18 mouse cellular contexts compared by ENCODE assay signal in the genomic region with DNA sequence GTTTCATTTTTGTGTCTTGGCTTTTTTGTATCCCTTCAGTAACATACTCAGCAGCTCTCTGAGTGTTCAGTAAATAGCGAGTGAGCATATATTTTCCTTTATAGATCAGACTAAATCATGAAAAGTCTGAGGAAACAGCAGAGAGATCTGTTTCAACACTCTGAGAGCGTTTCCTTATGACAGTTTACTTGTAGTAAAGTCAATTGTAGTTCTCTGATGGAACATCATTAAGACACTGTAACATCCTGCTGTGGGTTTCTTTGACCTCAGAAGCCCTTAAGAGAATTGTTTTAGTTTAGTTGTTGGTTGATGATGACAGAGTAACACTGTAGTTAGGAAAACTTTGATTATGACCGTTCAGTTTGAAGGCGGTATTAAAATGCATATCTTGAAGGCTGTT. TPM values are rescaled to one million over a fixed set of nuclear protein-coding genes. Genes with fewer than 3 reads are reported as not detected.
A peak's percentile ranks its signal among the peaks of the same experiment; 100 is the strongest.
DNase-seq lines count a peak whose midpoint lies in the region; ATAC-seq lines count a peak whose summit lies in the region.
"Had no signal": no experiment of that assay in that cellular context is flagged by ENCODE, and none has a peak within 500 bp of the region (broad histone marks: within the 10 kb centered on the region; RNA-seq: fewer than 3 reads in every experiment).

No protein-coding gene starts in this region.

- H3K9ac ChIP-seq in midbrain, embryonic 14.5 days (replicated peaks; ENCODE audit: low read length), result no peak overlapping the region
- H3K9ac ChIP-seq: embryonic facial prominence, embryonic 12.5 days; limb, embryonic 13.5 days; neural tube, embryonic 12.5 days had no signal

- H3K4me2 ChIP-seq in midbrain, embryonic 14.5 days (ENCODE audit: low read length), result no peak overlapping the region
- H3K4me2 ChIP-seq: embryonic facial prominence, embryonic 12.5 days; limb, embryonic 13.5 days; neural tube, embryonic 12.5 days had no signal

- H3K27me3 ChIP-seq in forebrain, embryonic 10.5 days (ENCODE audit: poor library complexity, severe bottlenecking), result no peaks in the 10 kb centered on the region
- no peaks in the 10 kb centered on the region for H3K27me3 ChIP-seq in midbrain, embryonic 14.5 days (ENCODE audit: control insufficient read depth, insufficient read depth, low read length)
- H3K27me3 ChIP-seq: CH12.LX; embryonic facial prominence, embryonic 12.5 days; limb, embryonic 13.5 days; megakaryocyte, embryonic 14.5 days; neural tube, embryonic 12.5 days had no signal

- H3K4me3 ChIP-seq in forebrain, embryonic 10.5 days, result no peak overlapping the region
- H3K4me3 ChIP-seq in midbrain, embryonic 14.5 days (replicated peaks; ENCODE audit: low read depth, low read length), result no peak overlapping the region
- H3K4me3 ChIP-seq: embryonic facial prominence, embryonic 12.5 days; limb, embryonic 13.5 days; megakaryocyte, embryonic 14.5 days; neural tube, embryonic 12.5 days had no signal

- no peaks in the 10 kb centered on the region for H3K4me1 ChIP-seq in forebrain, embryonic 10.5 days
- 0 out of 2 replicates have a peak, but pooled peaks cover 17% of the 10 kb centered on the region for H3K4me1 ChIP-seq in midbrain, embryonic 14.5 days (ENCODE audit: control insufficient read depth, insufficient read depth, low read length)
- H3K4me1 ChIP-seq: embryonic facial prominence, embryonic 12.5 days; neural tube, embryonic 12.5 days had no signal

- peak; percentile 76 for DNase-seq in 416B (ENCODE audit: low read depth)
- peak; percentile 55 for DNase-seq in CD4-positive, CD25-positive, alpha-beta regulatory T cell, adult 2 months (ENCODE audit: low read depth, low spot score)
- no peak for DNase-seq in forebrain, embryonic 10.5 days (ENCODE audit: extremely low spot score, low spot score)
- DNase-seq in midbrain, embryonic 14.5 days, result no peak
- no peak for DNase-seq in thymus, postnatal 14 days
- DNase-seq: adrenal gland, adult 8-10 months; cerebellum, adult 11-12 months; gastrocnemius, postnatal 10 days; kidney, adult 2 months; kidney, postnatal 14 days had no signal

- peak; percentile 74 for ATAC-seq in inflammation-experienced regulatory T-cells, adult 6 months
- ATAC-seq in megakaryocyte progenitor cell, adult 5-6 weeks (replicated peaks; ENCODE audit: poor library complexity), result peak; percentile 64
- ATAC-seq in midbrain, embryonic 14.5 days (ENCODE audit: low FRiP score, low TSS enrichment), result no peak
- ATAC-seq: hindbrain, embryonic 16.5 days had no signal

- no peak overlapping the region for H3K27ac ChIP-seq in forebrain, embryonic 10.5 days
- H3K27ac ChIP-seq in midbrain, embryonic 14.5 days (replicated peaks; ENCODE audit: low read depth, low read length), result no peak overlapping the region
- H3K27ac ChIP-seq: embryonic facial prominence, embryonic 12.5 days; limb, embryonic 13.5 days; neural tube, embryonic 12.5 days had no signal

- WGBS in forebrain, embryonic 10.5 days, result 91% methylated on average over 4 of the region's 4 CpGs
- WGBS in midbrain, embryonic 14.5 days, result 93% methylated on average over 4 of the region's 4 CpGs

- no peaks in the 10 kb centered on the region for H3K36me3 ChIP-seq in forebrain, embryonic 10.5 days (replicated peaks)
- no peaks in the 10 kb centered on the region for H3K36me3 ChIP-seq in midbrain, embryonic 14.5 days (ENCODE audit: control insufficient read depth, insufficient read depth, low read length)
- H3K36me3 ChIP-seq: embryonic facial prominence, embryonic 12.5 days; limb, embryonic 13.5 days; neural tube, embryonic 12.5 days had no signal

- H3K9me3 ChIP-seq in forebrain, embryonic 10.5 days, result no peaks in the 10 kb centered on the region
- no peaks in the 10 kb centered on the region for H3K9me3 ChIP-seq in midbrain, embryonic 14.5 days (ENCODE audit: control insufficient read depth, low read length)
- H3K9me3 ChIP-seq: embryonic facial prominence, embryonic 12.5 days; limb, embryonic 13.5 days; megakaryocyte, embryonic 14.5 days; neural tube, embryonic 12.5 days had no signal

RNA-seq across cellular contexts. Expression of a gene that starts 8.3 kb away (rescaled TPM):
- 10 to 100 TPM; 60.5 to 86.9 (median 80.0) TPM for polyA plus RNA-seq in inflammation-experienced regulatory T-cells, adult 6 months (2017; shearing (Covaris generic))
- 101 and 140 TPM in 2 replicates for total RNA-seq in megakaryocyte progenitor cell, adult 5-6 weeks (2015)
- total RNA-seq in megakaryocyte progenitor cell, adult 5-6 weeks (2017), result 97.1 and 131 TPM in 2 replicates
- polyA plus RNA-seq in forebrain, embryonic 10.5 days (2016; fragmentation: Nextera tagmentation; extraction: Ambion mirVana), result 22.9 and 25.0 TPM in 2 replicates
- 53.0 and 56.3 TPM in 2 replicates for polyA plus RNA-seq in midbrain, embryonic 14.5 days (2014; fragmentation: Nextera tagmentation; extraction: Ambion mirVana)

Comparison
In these comparisons a context has a peak if more than half of its experiments do, and no peak if none do; other contexts are left out.
1. DNase-seq: peak in 416B (single experiment) and CD4-positive, CD25-positive, alpha-beta regulatory T cell, adult 2 months (single experiment); none in forebrain, embryonic 10.5 days (single experiment), midbrain, embryonic 14.5 days (single experiment) and thymus, postnatal 14 days (single experiment).